Mouse (Mus musculus) small intestine, adult 2 months (tissue): Measurements from ENCODE around the gene Nms.

ENCODE experiments used
- CTCF ChIP-seq: fragments of 200-500 bp; IDR thresholded peaks from 2 replicates; pipeline ENCODE4 v1.5.1; 2012; ENCODE audit warnings: low read depth, mild to moderate bottlenecking, control low read depth, inconsistent platforms, low read length, moderate library complexity, mixed read lengths; ENCODE audit not compliant: insufficient replicate concordance, insufficient read length; ENCODE audit errors: extremely low read depth
- POLR2A ChIP-seq: fragments of 200-500 bp; IDR thresholded peaks from 2 replicates; pipeline ENCODE4 v1.6.1; 2012; ENCODE audit warnings: low read depth, mild to moderate bottlenecking, control low read depth, inconsistent platforms, low read length, moderate library complexity

DNA sequence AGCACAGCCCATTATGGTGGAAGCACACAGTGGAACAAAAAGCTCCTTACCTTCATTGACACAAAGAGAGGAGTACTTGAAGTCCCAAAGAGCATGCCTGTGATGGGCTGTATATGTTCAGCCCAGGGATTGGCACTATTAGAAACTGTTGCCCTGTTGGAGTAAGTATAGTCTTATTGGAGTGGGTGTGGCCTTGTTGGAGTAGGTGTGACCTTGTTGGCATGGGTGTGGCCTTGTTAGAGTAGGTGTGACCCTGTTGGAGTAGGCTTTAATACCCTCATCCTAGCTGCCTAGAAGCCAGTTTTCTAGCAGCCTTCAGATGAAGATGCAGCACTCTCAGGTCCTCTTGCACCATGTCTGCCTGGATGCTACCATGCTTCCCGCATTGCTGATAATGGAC lies 30.2 kb downstream of the Nms start:
- TF ChIP-seq CTCF (no peak), POLR2A (no peak)
